Mouse (Mus musculus): ENCODE measurements around the gene Fnip2. TPM values are rescaled to one million over a fixed set of nuclear protein-coding genes. Genes with fewer than 3 reads are reported as not detected.
A peak's percentile ranks its signal among the peaks of the same experiment; 100 is the strongest.

Fnip2 gene
- polyA plus RNA-seq, 1 experiment from 2014 or later = 2.0 TPM

GRCm38 (mm10) chr3:79514304-79514703, 53.3 kb downstream of the Fnip2 start:
- no peak overlapping the region for H3K4me3 ChIP-seq (ENCODE audit: low read depth, low read length)
- no peaks in the 10 kb centered on the region for H3K36me3 ChIP-seq (ENCODE audit: control insufficient read depth, insufficient read depth, low read length)
- no peak overlapping the region for H3K27ac ChIP-seq (replicated peaks; ENCODE audit: low read depth, low read length)
- H3K9me3 ChIP-seq (ENCODE audit: control insufficient read depth, low read length) = no peaks in the 10 kb centered on the region
- no peaks in the 10 kb centered on the region for H3K27me3 ChIP-seq (replicated peaks; ENCODE audit: control insufficient read depth, insufficient read depth, low read length)
- ATAC-seq (ENCODE audit: low read depth) (no peak), DNase-seq (ENCODE audit: low spot score) (no peak)
- H3K9ac ChIP-seq (ENCODE audit: low read depth, low read length) = no peak overlapping the region
- H3K4me1 ChIP-seq (ENCODE audit: control insufficient read depth, insufficient read depth, low read length) = peaks cover 10% of the 10 kb centered on the region; the same call in 1 of the 2 replicates
- 88% methylated on average over 2 of the region's 2 CpGs for WGBS
- no peak overlapping the region for H3K4me2 ChIP-seq (ENCODE audit: low read depth, low read length)

GRCm38 (mm10) chr3:79501166-79501728, 66.3 kb downstream of the Fnip2 start:
- Histone ChIP-seq H3K4me1 (ENCODE audit: control insufficient read depth, insufficient read depth, low read length) (no peaks in the 10 kb centered on the region), H3K9me3 (ENCODE audit: control insufficient read depth, low read length) (0 out of 2 replicates have a peak, but pooled peaks cover 9% of the 10 kb centered on the region), H3K27ac (replicated peaks; ENCODE audit: low read depth, low read length) (no peak overlapping the region), H3K9ac (ENCODE audit: low read depth, low read length) (no peak overlapping the region), H3K36me3 (ENCODE audit: control insufficient read depth, insufficient read depth, low read length) (peaks cover 37% of the 10 kb centered on the region; the same call in 1 of the 2 replicates), H3K4me2 (ENCODE audit: low read depth, low read length) (no peak overlapping the region), H3K27me3 (replicated peaks; ENCODE audit: control insufficient read depth, insufficient read depth, low read length) (no peaks in the 10 kb centered on the region), H3K4me3 (ENCODE audit: low read depth, low read length) (no peak overlapping the region)
- DNase-seq (ENCODE audit: low spot score) (no peak), ATAC-seq (ENCODE audit: low read depth) (no peak)
- WGBS = 84% methylated on average over 2 of the region's 2 CpGs

- no peak overlapping the region for H3K4me3 ChIP-seq (ENCODE audit: low read depth, low read length)
- no peak overlapping the region for H3K27ac ChIP-seq (replicated peaks; ENCODE audit: low read depth, low read length)
- ATAC-seq (ENCODE audit: low read depth) (no peak), DNase-seq (ENCODE audit: low spot score) (peak; percentile 43)
- 0 out of 2 replicates have a peak, but pooled peaks cover 9% of the 10 kb centered on the region for H3K9me3 ChIP-seq (ENCODE audit: control insufficient read depth, low read length)
- peaks cover 33% of the 10 kb centered on the region; the same call in 1 of the 2 replicates for H3K36me3 ChIP-seq (ENCODE audit: control insufficient read depth, insufficient read depth, low read length)
- H3K27me3 ChIP-seq (replicated peaks; ENCODE audit: control insufficient read depth, insufficient read depth, low read length) = no peaks in the 10 kb centered on the region
- no peak overlapping the region for H3K4me2 ChIP-seq (ENCODE audit: low read depth, low read length)
- no peak overlapping the region for H3K9ac ChIP-seq (ENCODE audit: low read depth, low read length)
- no peaks in the 10 kb centered on the region for H3K4me1 ChIP-seq (ENCODE audit: control insufficient read depth, insufficient read depth, low read length)
- WGBS = 88% methylated on average over 10 of the region's 10 CpGs
These were observed 67.3 kb downstream of the Fnip2 start for GRCm38 (mm10) chr3:79500279-79500678.

GRCm38 (mm10) chr3:79496668-79497067, 70.9 kb downstream of the Fnip2 start:
- Histone ChIP-seq H3K9me3 (ENCODE audit: control insufficient read depth, low read length) (0 out of 2 replicates have a peak, but pooled peaks cover 9% of the 10 kb centered on the region), H3K27me3 (replicated peaks; ENCODE audit: control insufficient read depth, insufficient read depth, low read length) (no peaks in the 10 kb centered on the region), H3K9ac (ENCODE audit: low read depth, low read length) (0 out of 2 replicates have a peak overlapping the region, but pooled peaks have one; percentile 25), H3K36me3 (ENCODE audit: control insufficient read depth, insufficient read depth, low read length) (peaks cover 45% of the 10 kb centered on the region), H3K4me1 (ENCODE audit: control insufficient read depth, insufficient read depth, low read length) (no peaks in the 10 kb centered on the region), H3K4me3 (ENCODE audit: low read depth, low read length) (no peak overlapping the region), H3K27ac (replicated peaks; ENCODE audit: low read depth, low read length) (no peak overlapping the region), H3K4me2 (ENCODE audit: low read depth, low read length) (no peak overlapping the region)
- ATAC-seq (ENCODE audit: low read depth) (no peak), DNase-seq (ENCODE audit: low spot score) (no peak)
- WGBS = 64% methylated on average over 6 of the region's 6 CpGs

- no peak for ATAC-seq (ENCODE audit: low read depth)
- H3K36me3 ChIP-seq (ENCODE audit: control insufficient read depth, insufficient read depth, low read length) = peaks cover 36% of the 10 kb centered on the region
- 85% methylated on average over 7 of the region's 7 CpGs for WGBS
These were observed 72.4 kb downstream of the Fnip2 start for GRCm38 (mm10) chr3:79495151-79495550.

GRCm38 (mm10) chr3:79494028-79494427, 73.6 kb downstream of the Fnip2 start:
- Histone ChIP-seq H3K36me3 (ENCODE audit: control insufficient read depth, insufficient read depth, low read length) (peaks cover 31% of the 10 kb centered on the region), H3K9me3 (ENCODE audit: control insufficient read depth, low read length) (no peaks in the 10 kb centered on the region), H3K4me3 (ENCODE audit: low read depth, low read length) (no peak overlapping the region), H3K4me2 (ENCODE audit: low read depth, low read length) (no peak overlapping the region), H3K4me1 (ENCODE audit: control insufficient read depth, insufficient read depth, low read length) (no peaks in the 10 kb centered on the region), H3K27ac (replicated peaks; ENCODE audit: low read depth, low read length) (no peak overlapping the region), H3K27me3 (replicated peaks; ENCODE audit: control insufficient read depth, insufficient read depth, low read length) (no peaks in the 10 kb centered on the region), H3K9ac (ENCODE audit: low read depth, low read length) (no peak overlapping the region)
- 85% methylated on average over 8 of the region's 8 CpGs for WGBS
- ATAC-seq (ENCODE audit: low read depth) (no peak), DNase-seq (ENCODE audit: low spot score) (no peak)

More at GRCm38 (mm10) chr3:79495151-79495550, 72.4 kb downstream of the Fnip2 start:
- Histone ChIP-seq H3K9ac (ENCODE audit: low read depth, low read length) (no peak overlapping the region), H3K4me2 (ENCODE audit: low read depth, low read length) (no peak overlapping the region), H3K9me3 (ENCODE audit: control insufficient read depth, low read length) (no peaks in the 10 kb centered on the region), H3K27ac (replicated peaks; ENCODE audit: low read depth, low read length) (no peak overlapping the region), H3K4me3 (ENCODE audit: low read depth, low read length) (no peak overlapping the region), H3K4me1 (ENCODE audit: control insufficient read depth, insufficient read depth, low read length) (no peaks in the 10 kb centered on the region), H3K27me3 (replicated peaks; ENCODE audit: control insufficient read depth, insufficient read depth, low read length) (no peaks in the 10 kb centered on the region)
- no peak for DNase-seq (ENCODE audit: low spot score)

- Histone ChIP-seq H3K36me3 (ENCODE audit: control insufficient read depth, insufficient read depth, low read length) (peaks cover 36% of the 10 kb centered on the region), H3K4me3 (ENCODE audit: low read depth, low read length) (no peak overlapping the region), H3K27ac (replicated peaks; ENCODE audit: low read depth, low read length) (no peak overlapping the region), H3K9me3 (ENCODE audit: control insufficient read depth, low read length) (no peaks in the 10 kb centered on the region), H3K4me1 (ENCODE audit: control insufficient read depth, insufficient read depth, low read length) (no peaks in the 10 kb centered on the region), H3K27me3 (replicated peaks; ENCODE audit: control insufficient read depth, insufficient read depth, low read length) (no peaks in the 10 kb centered on the region), H3K9ac (ENCODE audit: low read depth, low read length) (no peak overlapping the region), H3K4me2 (ENCODE audit: low read depth, low read length) (no peak overlapping the region)
- DNase-seq (ENCODE audit: low spot score) = no peak
- WGBS = 96% methylated on average over 10 of the region's 10 CpGs
- no peak for ATAC-seq (ENCODE audit: low read depth)
These were observed 74.5 kb downstream of the Fnip2 start for GRCm38 (mm10) chr3:79493064-79493463.

GRCm38 (mm10) chr3:79491614-79492013, 76.0 kb downstream of the Fnip2 start:
- no peak overlapping the region for H3K4me2 ChIP-seq (ENCODE audit: low read depth, low read length)
- no peak for DNase-seq (ENCODE audit: low spot score)
- no peak overlapping the region for H3K9ac ChIP-seq (ENCODE audit: low read depth, low read length)
- no peak for ATAC-seq (ENCODE audit: low read depth)
- 75% methylated on average over 3 of the region's 3 CpGs for WGBS
- H3K4me3 ChIP-seq (ENCODE audit: low read depth, low read length) = no peak overlapping the region
- H3K36me3 ChIP-seq (ENCODE audit: control insufficient read depth, insufficient read depth, low read length) = peaks cover 43% of the 10 kb centered on the region
- no peaks in the 10 kb centered on the region for H3K4me1 ChIP-seq (ENCODE audit: control insufficient read depth, insufficient read depth, low read length)
- H3K9me3 ChIP-seq (ENCODE audit: control insufficient read depth, low read length) = no peaks in the 10 kb centered on the region
- no peak overlapping the region for H3K27ac ChIP-seq (replicated peaks; ENCODE audit: low read depth, low read length)
- no peaks in the 10 kb centered on the region for H3K27me3 ChIP-seq (replicated peaks; ENCODE audit: control insufficient read depth, insufficient read depth, low read length)

GRCm38 (mm10) chr3:79490102-79490501, 77.5 kb downstream of the Fnip2 start:
- H3K27ac ChIP-seq (replicated peaks; ENCODE audit: low read depth, low read length) = no peak overlapping the region
- DNase-seq (ENCODE audit: low spot score) = no peak
- no peak for ATAC-seq (ENCODE audit: low read depth)
- no peak overlapping the region for H3K4me2 ChIP-seq (ENCODE audit: low read depth, low read length)
- no peak overlapping the region for H3K9ac ChIP-seq (ENCODE audit: low read depth, low read length)
- H3K4me3 ChIP-seq (ENCODE audit: low read depth, low read length) = no peak overlapping the region
- H3K27me3 ChIP-seq (replicated peaks; ENCODE audit: control insufficient read depth, insufficient read depth, low read length) = no peaks in the 10 kb centered on the region
- WGBS = 97% methylated on average over 5 of the region's 5 CpGs
- H3K36me3 ChIP-seq (ENCODE audit: control insufficient read depth, insufficient read depth, low read length) = peaks cover 43% of the 10 kb centered on the region
- H3K9me3 ChIP-seq (ENCODE audit: control insufficient read depth, low read length) = no peaks in the 10 kb centered on the region
- H3K4me1 ChIP-seq (ENCODE audit: control insufficient read depth, insufficient read depth, low read length) = no peaks in the 10 kb centered on the region

Data from embryonic facial prominence, embryonic 14.5 days (tissue).